Mouse (Mus musculus): ENCODE measurements around the gene Incenp. TPM values are rescaled to one million over a fixed set of nuclear protein-coding genes. Genes with fewer than 3 reads are reported as not detected.

Gene Incenp
- total RNA-seq (2023): 31.8 to 39.2 TPM (median 35.7 TPM) in 4 replicates

DNA sequence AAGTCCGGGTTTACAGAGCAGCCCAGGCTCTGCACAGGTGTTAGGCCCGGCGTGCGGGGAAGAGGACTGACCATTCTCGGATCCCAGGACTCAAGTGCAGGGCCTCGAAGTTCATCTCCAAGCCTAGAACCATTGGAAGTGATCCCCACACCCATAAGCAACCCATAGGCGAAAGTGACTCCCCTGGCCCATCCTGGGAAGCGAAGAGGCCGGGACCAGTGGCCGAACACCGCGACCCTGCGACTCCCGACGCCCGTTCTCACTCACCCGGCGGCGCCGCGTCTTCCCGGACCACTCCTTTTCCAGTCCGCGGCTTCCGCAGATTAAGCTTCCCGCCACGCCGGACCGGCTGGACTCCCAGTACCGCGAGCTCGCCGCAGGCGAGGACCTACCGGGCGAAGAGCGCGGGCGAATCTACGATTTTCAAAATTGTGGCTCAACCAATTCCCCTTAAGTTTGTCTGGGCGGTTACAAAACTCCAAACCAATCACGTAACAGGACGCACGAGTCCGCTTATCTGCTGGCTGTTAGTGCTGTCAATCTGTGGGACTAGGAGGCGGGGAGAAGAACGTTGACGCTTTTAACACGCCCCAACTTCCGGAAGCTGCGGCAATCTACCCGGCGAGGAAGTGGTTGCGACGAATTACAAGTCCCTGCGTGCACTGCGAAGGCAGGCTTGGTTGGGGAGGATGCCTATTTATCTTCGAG, at the start of gene Incenp:
Incenp (minus strand) TSS at position 480 of the 708 bp plus-strand sequence.

DNA sequence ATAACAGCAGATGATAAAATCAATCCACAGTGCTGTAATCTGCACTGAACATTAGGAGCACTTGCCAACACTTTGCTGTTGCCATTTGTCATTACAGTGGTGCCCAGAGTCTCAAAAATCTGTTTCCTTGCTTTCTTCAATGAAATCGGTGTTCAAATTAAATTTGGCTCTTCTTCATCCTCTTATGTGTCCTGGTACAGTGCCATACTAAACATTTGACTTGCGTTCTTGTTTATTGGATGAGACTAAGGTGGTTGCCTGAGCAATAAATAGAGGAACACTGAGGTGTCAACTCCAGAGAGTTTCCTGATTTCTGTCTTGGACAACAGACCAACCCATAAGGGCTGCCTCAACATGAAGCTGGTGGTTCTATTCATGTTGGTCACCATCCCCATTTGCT, 52.1 kb downstream of the Incenp start, which contains the start of gene Scgb2a2:
Scgb2a2 (plus strand) TSS at position 301 of the 400 bp plus-strand sequence.

Other genes starting within 250 kb of the Incenp start
- gene Scgb2a2, start 52.0 kb downstream of the Incenp start, total RNA-seq (2023): not detected in 4 replicates
- gene Fth1, start 81.0 kb upstream of the Incenp start, total RNA-seq (2023): 2,251 to 2,402 TPM (median 2,321 TPM) in 4 replicates
- 0.36 TPM in 1 of 4 replicates, not detected in the others for gene Best1, start 102.1 kb upstream of the Incenp start, total RNA-seq (2023)
- gene Rab3il1, start 102.1 kb upstream of the Incenp start, total RNA-seq (2023): 0.63 to 2.3 TPM (median 1.3 TPM) in 4 replicates
- gene Fads3, start 142.0 kb upstream of the Incenp start, total RNA-seq (2023): 0.33 to 0.60 TPM (median 0.41 TPM) in 4 replicates
- 0.27 to 1.4 TPM (median 0.86 TPM) in 4 replicates for gene Fads2, start 202.2 kb upstream of the Incenp start, total RNA-seq (2023)